Mouse (Mus musculus) myocyte (in vitro differentiated cells): ENCODE results near the gene Mink1. TPM values are rescaled to one million over a fixed set of nuclear protein-coding genes. Genes with fewer than 3 reads are reported as not detected.

Experiments
- H3K27me3 ChIP-seq: one replicate; pipeline ENCODE4 v1.6.1; 2011; ENCODE audit not compliant: control insufficient read depth, insufficient read depth, insufficient read length
- H3K36me3 ChIP-seq: one replicate; pipeline ENCODE4 v1.6.1; 2011; ENCODE audit not compliant: control insufficient read depth, insufficient read depth
- H3K4me2 ChIP-seq: one replicate; pipeline ENCODE4 v1.6.1; 2011; ENCODE audit warnings: low read depth, control low read depth
- H3K4me3 ChIP-seq: one replicate; pipeline ENCODE4 v1.5.1; 2011; ENCODE audit warnings: mild to moderate bottlenecking, control low read depth, moderate library complexity
- H3K79me2 ChIP-seq: one replicate; pipeline ENCODE4 v1.6.1; 2011; ENCODE audit not compliant: control insufficient read depth, insufficient read depth
- H3ac ChIP-seq: one replicate; pipeline ENCODE4 v1.6.1; 2011; ENCODE audit not compliant: control insufficient read depth, insufficient read length
- CEBPB ChIP-seq: IDR thresholded peaks from 2 replicates; pipeline ENCODE4 v1.6.1; 2011; ENCODE audit warnings: mild to moderate bottlenecking, moderate library complexity; ENCODE audit not compliant: poor library complexity, insufficient read depth, severe bottlenecking
- E2F4 ChIP-seq: IDR thresholded peaks from one replicate; pipeline ENCODE4 v1.6.1; 2011; ENCODE audit warnings: mild to moderate bottlenecking, control low read depth, moderate library complexity; ENCODE audit not compliant: insufficient read depth
- MAX ChIP-seq: IDR thresholded peaks from one replicate; pipeline ENCODE4 v1.6.1; 2011; ENCODE audit warnings: low read depth, mild to moderate bottlenecking, control low read depth
- MYOD1 ChIP-seq, 3 experiments: IDR thresholded peaks; one replicate each; pipeline ENCODE4 v1.6.1; 2011; ENCODE audit warnings: control low read depth in 2 of 3, low read depth in 2 of 3, mild to moderate bottlenecking in 2 of 3, moderate library complexity in 1 of 3; ENCODE audit not compliant: insufficient read length in 2 of 3, control insufficient read depth in 1 of 3
- MYOG ChIP-seq, 3 experiments: IDR thresholded peaks; one replicate each; pipeline ENCODE4 v1.6.1; 2011; ENCODE audit warnings: control low read depth in 2 of 3, low read depth in 2 of 3, mild to moderate bottlenecking in 2 of 3; ENCODE audit not compliant: insufficient read length in 2 of 3, control insufficient read depth in 1 of 3, insufficient read depth in 1 of 3
- POLR2A ChIP-seq: IDR thresholded peaks from one replicate; pipeline ENCODE4 v1.6.1; 2011; ENCODE audit warnings: low read depth, mild to moderate bottlenecking, control low read depth, moderate library complexity; ENCODE audit not compliant: insufficient read length
- POLR2AphosphoS2 ChIP-seq: IDR thresholded peaks from one replicate; pipeline ENCODE4 v1.6.1; 2011; ENCODE audit warnings: low read depth, control low read depth; ENCODE audit not compliant: insufficient read length
- REST ChIP-seq: IDR thresholded peaks from one replicate; pipeline ENCODE4 v1.6.1; 2011; ENCODE audit warnings: mild to moderate bottlenecking, control low read depth, moderate library complexity; ENCODE audit not compliant: insufficient read depth, insufficient read length
- SRF ChIP-seq: IDR thresholded peaks from one replicate; pipeline ENCODE4 v1.6.1; 2011; ENCODE audit warnings: low read depth; ENCODE audit not compliant: control insufficient read depth, insufficient read length
- TCF12 ChIP-seq: IDR thresholded peaks from one replicate; pipeline ENCODE4 v1.6.1; 2011; ENCODE audit warnings: mild to moderate bottlenecking, control low read depth; ENCODE audit not compliant: poor library complexity, insufficient read depth, severe bottlenecking
- TCF3 ChIP-seq: IDR thresholded peaks from one replicate; pipeline ENCODE4 v1.6.1; 2011; ENCODE audit warnings: low read depth, control low read depth; ENCODE audit not compliant: insufficient read length
- USF1 ChIP-seq: IDR thresholded peaks from one replicate; pipeline ENCODE4 v1.6.1; 2011; ENCODE audit warnings: low read depth, mild to moderate bottlenecking, control low read depth, moderate library complexity
- polyA plus RNA-seq: library from polyadenylated mRNA; unstranded; fragments of >200 nt; fragmentation: generic; extraction: Trizol; gene quantifications from one replicate; pipeline ENCODE4 v1.2.1, GENCODE M21; 2012; ENCODE audit warnings: missing spikeins

Mink1 gene
- polyA plus RNA-seq, 1 experiment: 34.4 TPM

GRCm38 (mm10) chr11:70644564-70645103 is 82.0 kb downstream of the Mink1 start:
- no peaks in the 10 kb centered on the region for H3K27me3 ChIP-seq
- H3ac ChIP-seq: no peak overlapping the region
- peaks cover 15% of the 10 kb centered on the region for H3K79me2 ChIP-seq
- H3K4me3 ChIP-seq: no peak overlapping the region
- no peak overlapping the region for H3K4me2 ChIP-seq
- no peak for TF ChIP-seq MYOG (IDR thresholded peaks at IDR 0.05; ENCODE audit: control insufficient read depth in 1 of 3, insufficient read depth in 1 of 3, insufficient read length in 2 of 3, low read depth in 2 of 3)
- no peak for TF ChIP-seq CEBPB
- TF ChIP-seq MAX: no peak
- no peak for TF ChIP-seq TCF12
- no peak for TF ChIP-seq POLR2AphosphoS2
- no peak for TF ChIP-seq E2F4
- no peak for TF ChIP-seq MYOD1 (IDR thresholded peaks at IDR 0.05; ENCODE audit: control insufficient read depth in 1 of 3, insufficient read length in 2 of 3, low read depth in 2 of 3)
- no peak for TF ChIP-seq REST
- TF ChIP-seq POLR2A: no peak
- no peak for TF ChIP-seq SRF
- no peak for TF ChIP-seq USF1
- TF ChIP-seq TCF3: no peak
- H3K36me3 ChIP-seq: peaks cover 18% of the 10 kb centered on the region

GRCm38 (mm10) chr11:70645461-70646258 is 83.0 kb downstream of the Mink1 start:
- Histone ChIP-seq H3K79me2 (peaks cover 26% of the 10 kb centered on the region), H3K36me3 (peaks cover 28% of the 10 kb centered on the region), H3ac (peak overlapping the region; percentile 62), H3K4me2 (peak overlapping the region; percentile 91), H3K4me3 (peak overlapping the region; percentile 62), H3K27me3 (no peaks in the 10 kb centered on the region)
- TF ChIP-seq MYOD1 (IDR thresholded peaks at IDR 0.05; ENCODE audit: control insufficient read depth in 1 of 3, insufficient read length in 2 of 3, low read depth in 2 of 3): no peak
- TF ChIP-seq MAX: no peak
- no peak for TF ChIP-seq CEBPB
- TF ChIP-seq TCF3: no peak
- no peak for TF ChIP-seq SRF
- no peak for TF ChIP-seq TCF12
- no peak for TF ChIP-seq MYOG (IDR thresholded peaks at IDR 0.05; ENCODE audit: control insufficient read depth in 1 of 3, insufficient read depth in 1 of 3, insufficient read length in 2 of 3, low read depth in 2 of 3)
- TF ChIP-seq REST: no peak
- no peak for TF ChIP-seq USF1
- no peak for TF ChIP-seq POLR2A
- TF ChIP-seq POLR2AphosphoS2: no peak
- no peak for TF ChIP-seq E2F4

- TF ChIP-seq MYOG (IDR thresholded peaks at IDR 0.05; ENCODE audit: control insufficient read depth in 1 of 3, insufficient read depth in 1 of 3, insufficient read length in 2 of 3, low read depth in 2 of 3) (no peak), CEBPB (no peak), TCF12 (no peak), MAX (no peak), REST (no peak), TCF3 (no peak), MYOD1 (IDR thresholded peaks at IDR 0.05; ENCODE audit: control insufficient read depth in 1 of 3, insufficient read length in 2 of 3, low read depth in 2 of 3) (no peak), POLR2AphosphoS2 (no peak), USF1 (no peak), SRF (no peak), POLR2A (no peak), E2F4 (no peak)
- Histone ChIP-seq H3K27me3 (no peaks in the 10 kb centered on the region), H3ac (peak overlapping the region; percentile 62), H3K4me3 (peak overlapping the region; percentile 62), H3K36me3 (peaks cover 33% of the 10 kb centered on the region), H3K4me2 (peak overlapping the region; percentile 91), H3K79me2 (peaks cover 31% of the 10 kb centered on the region)
These were observed 83.5 kb downstream of the Mink1 start for GRCm38 (mm10) chr11:70646259-70646555.

GRCm38 (mm10) chr11:70646691-70647650 is 84.3 kb downstream of the Mink1 start, which contains the start of the genes Rnf167 and Slc25a11:
Gene Rnf167, plus strand, starts transcription at chr11:70647235.
Gene Slc25a11, minus strand, starts transcription at chr11:70647479.
- Histone ChIP-seq H3K36me3 (peaks cover 35% of the 10 kb centered on the region), H3K79me2 (peaks cover 39% of the 10 kb centered on the region), H3K4me3 (peak within 1 kb of the TSS; percentile 62), H3ac (peak within 1 kb of the TSS; percentile 62), H3K27me3 (no peaks in the 10 kb centered on the region), H3K4me2 (peak within 1 kb of the TSS; percentile 95)
- TF ChIP-seq POLR2AphosphoS2: peak; percentile 89
- no peak for TF ChIP-seq REST
- peak; percentile 95 for TF ChIP-seq POLR2A
- no peak for TF ChIP-seq USF1
- no peak for TF ChIP-seq TCF12
- TF ChIP-seq E2F4: no peak
- TF ChIP-seq MYOD1 (IDR thresholded peaks at IDR 0.05; ENCODE audit: control insufficient read depth in 1 of 3, insufficient read length in 2 of 3, low read depth in 2 of 3): peak in 1 of 3 experiments; percentile 35
- TF ChIP-seq MAX: no peak
- no peak for TF ChIP-seq CEBPB
- no peak for TF ChIP-seq SRF
- no peak for TF ChIP-seq TCF3
- TF ChIP-seq MYOG (IDR thresholded peaks at IDR 0.05; ENCODE audit: control insufficient read depth in 1 of 3, insufficient read depth in 1 of 3, insufficient read length in 2 of 3, low read depth in 2 of 3): peak in 2 of 3 experiments; percentile 46
